In genomic region chr11:43441121-43441520, GRCm38 (mm10) we compare ENCODE assay signal across 27 mouse cellular contexts. TPM values are rescaled to one million over a fixed set of nuclear protein-coding genes. Genes with fewer than 3 reads are reported as not detected.
"Had no signal": no experiment of that assay in that cellular context is flagged by ENCODE, and none has a peak within 500 bp of the region (broad histone marks: within the 10 kb centered on the region; RNA-seq: fewer than 3 reads in every experiment).

No protein-coding gene starts in this region.

- DNase-seq: gastrocnemius, adult 2 months; gastrocnemius, postnatal 10 days; gastrocnemius, postnatal 25 days; heart, postnatal 14 days; heart, postnatal 36 days; kidney, adult 18-20 months; kidney, adult 8-10 months; kidney, postnatal 10 days; kidney, postnatal 25 days; kidney, postnatal 4 days; layer of hippocampus, adult 9-11 months; liver; liver, embryonic 13.5 days had no signal

- H3K4me3 ChIP-seq: gastrocnemius, adult 2 months; heart, embryonic 10.5 days; heart, embryonic 13.5 days; heart, embryonic 15.5 days; hindbrain, embryonic 10.5 days; hindbrain, embryonic 12.5 days; left cerebral cortex, adult 2 months; limb, embryonic 10.5 days; limb, embryonic 12.5 days; liver, embryonic 13.5 days had no signal

- H3K9ac ChIP-seq: heart, embryonic 13.5 days; heart, embryonic 15.5 days; hindbrain, embryonic 12.5 days; hindbrain, embryonic 14.5 days; limb, embryonic 12.5 days; liver, embryonic 13.5 days had no signal

- H3K9me3 ChIP-seq: heart, embryonic 10.5 days; heart, embryonic 13.5 days; heart, embryonic 15.5 days; hindbrain, embryonic 10.5 days; hindbrain, embryonic 12.5 days; limb, embryonic 10.5 days; limb, embryonic 12.5 days; liver, embryonic 13.5 days had no signal

- H3K27ac ChIP-seq: gastrocnemius, adult 2 months; heart, embryonic 10.5 days; heart, embryonic 13.5 days; heart, embryonic 15.5 days; hindbrain, embryonic 10.5 days; hindbrain, embryonic 12.5 days; hindbrain, embryonic 14.5 days; left cerebral cortex, adult 2 months; limb, embryonic 10.5 days; limb, embryonic 12.5 days; liver, embryonic 13.5 days had no signal

- H3K4me2 ChIP-seq: heart, embryonic 13.5 days; heart, embryonic 15.5 days; hindbrain, embryonic 12.5 days; hindbrain, embryonic 14.5 days; limb, embryonic 12.5 days; liver, embryonic 11.5 days; liver, embryonic 13.5 days had no signal

- H3K27me3 ChIP-seq: heart, embryonic 13.5 days; heart, embryonic 15.5 days; hindbrain, embryonic 12.5 days; limb, embryonic 12.5 days; liver, embryonic 13.5 days had no signal

- H3K4me1 ChIP-seq: heart, embryonic 10.5 days; heart, embryonic 15.5 days; hindbrain, embryonic 10.5 days; hindbrain, embryonic 12.5 days; limb, embryonic 10.5 days; limb, embryonic 12.5 days; liver, embryonic 13.5 days had no signal

- ATAC-seq: hindbrain, embryonic 16.5 days; inflammation-experienced regulatory T-cells, adult 6 months; intestine, postnatal 0 days had no signal

RNA-seq across cellular contexts. Expression of gene C1qtnf2, which starts 33.0 kb away (rescaled TPM):
- total RNA-seq: granulocyte monocyte progenitor cell, adult 5-6 weeks had no signal
- polyA plus RNA-seq: inflammation-experienced regulatory T-cells, adult 6 months had no signal
